Mouse (Mus musculus): ENCODE data around the gene Fmo6.

GRCm38 (mm10) chr1:162963556-162963955, 26.2 kb upstream of the Fmo6 start:
- TF ChIP-seq HCFC1 (IDR thresholded peaks at IDR 0.05; ENCODE audit: borderline replicate concordance, insufficient read depth, low read length) (no peak), MAFK (IDR thresholded peaks at IDR 0.05; ENCODE audit: insufficient read depth, low read depth, low read length) (no peak), ZNF384 (IDR thresholded peaks at IDR 0.05; ENCODE audit: low read depth, low read length) (no peak), ZC3H11A (IDR thresholded peaks at IDR 0.05; ENCODE audit: borderline replicate concordance, low read depth, low read length) (no peak), CHD2 (IDR thresholded peaks at IDR 0.05; ENCODE audit: low read depth, low read length) (no peak)
